Mouse (Mus musculus) Muller cell, postnatal 12 days (primary cell): ENCODE measurements at regions not wholly inside any gene's neighbourhood (a gene's known extent, or its start where the extent isn't known, plus 50 kb on each side); places are given as distances from the start of the nearest gene placed in this dataset.

Source experiments
- DNase-seq: peaks from one replicate; pipeline ENCODE4 v3.0.0-alpha.2; 2015; ENCODE audit errors: inconsistent ontology term

DNA sequence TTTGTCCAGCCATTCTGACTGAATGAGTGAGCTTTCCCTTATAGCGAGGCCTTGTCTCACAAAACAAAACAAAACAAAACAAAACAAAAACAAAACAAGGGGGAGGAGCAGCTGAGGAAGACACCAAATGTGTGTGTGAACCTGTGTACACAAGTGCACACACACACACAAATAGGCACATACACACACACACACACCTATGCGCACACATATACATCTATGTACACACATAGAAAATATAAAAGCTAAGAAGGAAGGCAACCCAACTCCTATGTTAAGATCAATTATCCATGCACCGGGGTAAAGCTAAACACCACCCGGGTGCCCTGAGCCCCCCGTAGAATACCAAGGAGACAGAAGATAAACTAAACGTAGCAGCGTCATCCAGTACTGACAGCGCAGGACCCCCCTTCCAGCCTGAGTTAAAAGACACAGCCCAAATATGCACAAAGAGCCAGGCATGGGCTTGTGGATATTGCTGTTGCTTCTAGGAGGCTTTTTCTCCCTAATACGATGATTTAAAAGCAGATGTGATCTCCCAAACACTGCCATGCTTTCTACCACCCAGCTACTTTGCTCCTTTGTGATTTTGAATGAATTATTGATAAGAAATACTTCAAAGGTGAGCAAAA is 108.4 kb upstream of the Ptbp2 start:
- no peak for DNase-seq

DNA sequence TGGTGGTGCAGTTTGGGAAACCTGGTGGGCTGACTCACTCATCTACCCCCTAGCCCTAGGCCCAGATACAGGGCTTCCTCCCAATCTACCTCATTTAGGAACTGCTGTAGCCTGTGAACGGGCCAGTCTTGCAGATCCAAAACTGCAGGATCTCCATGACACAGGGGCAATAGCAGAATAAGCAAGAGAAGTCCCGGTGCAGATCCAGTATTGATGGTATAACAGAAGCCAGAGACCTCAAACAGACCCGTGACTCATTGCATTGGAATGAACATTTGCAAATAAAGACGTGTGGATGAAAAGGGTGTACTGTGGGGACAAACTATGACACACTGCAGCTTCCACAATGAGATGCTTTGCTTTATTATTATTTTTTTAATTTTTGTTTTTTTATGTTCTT is 106.6 kb upstream of the Ptbp2 start:
- peak; percentile 85 for DNase-seq

DNA sequence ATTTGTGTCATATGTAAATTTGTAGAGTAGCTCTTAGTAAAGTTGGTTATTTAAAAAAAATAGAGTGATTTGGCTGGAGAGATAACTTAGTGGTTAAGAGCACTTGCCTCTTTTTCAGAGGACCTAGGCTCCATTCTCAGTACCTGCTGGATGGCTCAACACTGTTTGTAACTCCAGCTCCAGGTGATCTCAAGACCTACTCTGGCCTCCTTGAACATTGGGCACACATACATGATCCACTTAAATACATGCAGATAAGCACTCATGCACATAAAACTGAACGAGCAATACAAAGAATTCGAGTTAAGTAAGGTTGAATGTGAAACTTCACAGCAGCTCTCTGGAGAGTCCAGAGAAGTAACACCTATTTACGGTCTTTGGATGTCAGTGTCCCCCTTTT is 104.2 kb upstream of the Ptbp2 start:
- no peak for DNase-seq

DNA sequence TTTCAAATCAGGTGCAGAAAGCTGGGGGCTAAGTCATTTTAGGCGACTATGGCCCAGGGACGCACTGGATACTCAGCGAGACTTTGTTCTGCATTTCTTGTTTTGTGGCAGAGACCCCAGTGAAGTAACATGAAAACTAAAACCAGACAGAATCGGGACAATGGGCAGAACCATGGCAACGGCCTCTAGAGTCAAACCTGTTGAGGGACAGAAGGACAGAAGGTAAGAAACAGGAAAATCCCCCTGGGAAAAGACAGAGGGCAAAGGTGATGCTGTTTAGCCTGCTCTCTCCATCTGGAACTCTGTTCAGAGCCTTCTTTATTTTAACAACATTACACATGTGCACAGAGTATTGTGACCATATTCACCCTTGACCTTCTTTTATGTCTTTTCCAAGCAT is 92.1 kb upstream of the Ptbp2 start:
- no peak for DNase-seq

DNA sequence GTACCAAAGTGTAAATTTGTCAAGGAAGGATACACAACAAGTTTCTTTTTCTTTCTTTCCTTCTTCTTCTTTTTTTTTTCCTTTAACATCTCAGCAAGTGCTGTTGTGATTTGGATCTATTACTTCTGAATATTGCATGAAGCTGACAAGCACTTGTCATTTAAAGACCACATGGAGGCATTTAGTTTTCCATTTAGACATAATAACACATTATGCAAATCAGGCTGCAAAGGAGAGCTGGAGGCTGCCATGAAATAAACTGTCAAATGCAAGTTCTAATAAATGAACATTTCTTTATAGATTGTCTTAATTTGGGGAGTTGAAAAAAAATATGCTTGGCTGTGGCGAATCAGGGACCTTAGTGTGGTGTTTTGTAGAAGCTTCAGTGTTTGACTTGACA is 90.8 kb upstream of the Ptbp2 start:
- no peak for DNase-seq

DNA sequence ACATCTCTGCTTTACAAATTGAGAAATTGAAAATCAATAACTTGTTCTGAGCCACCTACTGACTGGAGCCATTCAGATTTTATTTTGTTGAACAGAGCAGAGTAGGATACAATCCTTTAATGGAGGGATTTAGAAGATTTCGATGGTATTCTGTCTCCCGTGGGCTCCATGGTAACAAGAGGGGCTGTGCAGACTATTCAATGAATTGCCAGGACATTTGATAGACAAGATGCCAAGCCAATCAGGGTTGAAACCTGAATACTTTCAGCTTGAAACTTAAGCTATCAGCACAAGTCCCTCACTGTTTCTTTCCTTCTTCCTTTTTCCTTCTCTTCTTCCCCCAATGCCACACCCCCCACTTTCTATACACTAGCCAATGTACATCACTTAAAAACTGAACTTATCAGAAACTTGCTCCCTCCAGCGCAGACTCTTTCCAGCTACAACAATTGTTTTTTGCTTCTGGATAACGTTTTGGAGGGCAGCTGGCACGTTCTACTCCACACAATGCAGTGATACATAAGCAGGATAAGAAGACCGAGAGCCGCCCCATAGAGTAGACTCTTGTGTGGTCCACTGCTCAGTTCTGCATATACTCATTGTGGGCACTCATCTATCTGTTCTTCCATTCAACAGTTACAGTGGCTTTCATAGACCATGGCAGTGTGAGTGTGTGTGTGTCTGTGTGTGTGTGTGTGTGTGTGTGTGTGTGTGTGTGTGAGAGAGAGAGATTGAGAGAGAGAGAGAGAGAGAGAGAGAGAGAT is 78.1 kb upstream of the Ptbp2 start:
- no peak for DNase-seq
